Mouse (Mus musculus): ENCODE data around the gene Cdh16. TPM values are rescaled to one million over a fixed set of nuclear protein-coding genes. Genes with fewer than 3 reads are reported as not detected.

Cdh16 gene
- polyA plus RNA-seq, 2 experiments = 0.62 to 0.98 TPM

DNA sequence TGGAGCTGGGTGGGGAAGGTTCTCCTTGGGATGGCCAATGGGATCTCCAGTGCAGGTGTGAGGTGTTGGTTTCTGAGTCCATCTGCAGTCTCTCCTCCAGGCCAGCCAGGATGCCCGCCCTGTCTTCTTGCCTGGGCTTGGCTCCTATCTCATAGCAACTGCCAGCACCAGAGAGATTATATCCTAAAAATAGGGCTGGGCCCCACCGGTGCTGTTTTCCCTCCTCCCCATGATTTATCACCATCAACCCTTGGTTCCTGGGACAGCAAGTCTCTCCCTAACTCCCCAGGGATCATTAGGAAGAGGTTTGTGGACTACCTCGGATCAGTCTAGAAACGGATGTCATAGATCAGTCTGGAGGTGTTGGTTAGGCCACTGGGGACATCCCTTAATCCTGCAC lies 11.1 kb downstream of the Cdh16 start:
- Histone ChIP-seq H3K9me3 (ENCODE audit: control insufficient read depth, low read length) (no peaks in the 10 kb centered on the region), H3K27me3 (ENCODE audit: control insufficient read depth, insufficient read depth, low read length) (no peaks in the 10 kb centered on the region), H3K4me1 (ENCODE audit: control insufficient read depth, insufficient read depth, low read length) (no peaks in the 10 kb centered on the region), H3K27ac (replicated peaks; ENCODE audit: low read depth, low read length) (no peak overlapping the region), H3K36me3 (ENCODE audit: control insufficient read depth, insufficient read depth, low read length) (no peaks in the 10 kb centered on the region), H3K4me3 (replicated peaks; ENCODE audit: low read length) (no peak overlapping the region), H3K4me2 (replicated peaks; ENCODE audit: low read depth, low read length, severe bottlenecking) (no peak overlapping the region), H3K9ac (ENCODE audit: low read depth, low read length, severe bottlenecking) (no peak overlapping the region)
- no peak for DNase-seq (ENCODE audit: low spot score)
- WGBS = 64% methylated on average over 4 of the region's 4 CpGs
- no peak for ATAC-seq (ENCODE audit: low FRiP score, low read depth)
- no peak for TF ChIP-seq POLR2A (IDR thresholded peaks at IDR 0.05; ENCODE audit: borderline replicate concordance, extremely low read depth, insufficient read depth, insufficient read length)

GRCm38 (mm10) chr8:104611613-104612012 lies 12.6 kb downstream of the Cdh16 start:
- DNase-seq (ENCODE audit: low spot score) (no peak), ATAC-seq (ENCODE audit: low FRiP score, low read depth) (no peak)
- no peak overlapping the region for H3K4me3 ChIP-seq (replicated peaks; ENCODE audit: low read length)
- H3K9ac ChIP-seq (ENCODE audit: low read depth, low read length, severe bottlenecking) = no peak overlapping the region
- H3K4me1 ChIP-seq (ENCODE audit: control insufficient read depth, insufficient read depth, low read length) = peaks cover 2% of the 10 kb centered on the region
- WGBS = 61% methylated on average over 4 of the region's 4 CpGs
- no peaks in the 10 kb centered on the region for H3K9me3 ChIP-seq (ENCODE audit: control insufficient read depth, low read length)
- no peak overlapping the region for H3K4me2 ChIP-seq (replicated peaks; ENCODE audit: low read depth, low read length, severe bottlenecking)
- H3K27me3 ChIP-seq (ENCODE audit: control insufficient read depth, insufficient read depth, low read length) = no peaks in the 10 kb centered on the region
- H3K27ac ChIP-seq (replicated peaks; ENCODE audit: low read depth, low read length) = no peak overlapping the region
- H3K36me3 ChIP-seq (ENCODE audit: control insufficient read depth, insufficient read depth, low read length) = no peaks in the 10 kb centered on the region
- TF ChIP-seq POLR2A (IDR thresholded peaks at IDR 0.05; ENCODE audit: borderline replicate concordance, extremely low read depth, insufficient read depth, insufficient read length) = no peak

DNA sequence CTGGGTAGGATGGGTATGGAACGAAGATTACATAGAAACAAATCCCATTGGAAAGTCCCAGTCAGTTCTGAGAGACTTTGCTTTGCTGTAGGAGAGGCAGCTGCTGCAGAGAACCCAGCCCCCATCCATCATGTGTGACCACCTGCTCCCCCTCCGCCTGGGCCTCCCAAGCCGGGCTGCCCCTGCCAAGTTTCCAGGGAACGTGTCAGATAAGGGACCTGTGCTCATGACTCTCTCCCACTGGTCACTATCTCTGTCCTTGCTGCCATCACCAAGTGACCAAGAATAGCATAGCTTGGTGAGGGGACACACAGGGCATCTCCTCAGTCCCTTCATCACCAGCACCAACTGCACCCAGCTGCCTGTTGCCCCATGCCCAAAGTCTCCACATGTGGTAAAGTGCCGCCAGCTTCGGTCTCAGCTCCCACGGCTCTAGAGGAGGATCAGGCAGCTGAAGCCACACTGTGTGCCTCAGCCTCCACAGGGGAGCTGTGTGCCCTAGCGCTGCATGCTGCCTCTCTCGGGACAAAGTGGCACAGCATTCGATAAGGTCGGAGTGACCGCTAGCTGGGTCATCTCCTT lies 13.9 kb downstream of the Cdh16 start:
- Histone ChIP-seq H3K4me1 (ENCODE audit: control insufficient read depth, insufficient read depth, low read length) (peaks cover 11% of the 10 kb centered on the region), H3K4me3 (replicated peaks; ENCODE audit: low read length) (no peak overlapping the region), H3K9me3 (ENCODE audit: control insufficient read depth, low read length) (no peaks in the 10 kb centered on the region), H3K27me3 (ENCODE audit: control insufficient read depth, insufficient read depth, low read length) (no peaks in the 10 kb centered on the region), H3K27ac (replicated peaks; ENCODE audit: low read depth, low read length) (no peak overlapping the region), H3K4me2 (replicated peaks; ENCODE audit: low read depth, low read length, severe bottlenecking) (no peak overlapping the region), H3K36me3 (ENCODE audit: control insufficient read depth, insufficient read depth, low read length) (no peaks in the 10 kb centered on the region), H3K9ac (ENCODE audit: low read depth, low read length, severe bottlenecking) (no peak overlapping the region)
- ATAC-seq (ENCODE audit: low FRiP score, low read depth) (peak; percentile 31; the same call in 1 of the 2 replicates), DNase-seq (ENCODE audit: low spot score) (no peak)
- WGBS = 82% methylated on average over 9 of the region's 12 CpGs
- no peak for TF ChIP-seq POLR2A (IDR thresholded peaks at IDR 0.05; ENCODE audit: borderline replicate concordance, extremely low read depth, insufficient read depth, insufficient read length)

- no peak for TF ChIP-seq POLR2A (IDR thresholded peaks at IDR 0.05; ENCODE audit: borderline replicate concordance, extremely low read depth, insufficient read depth, insufficient read length)
- no peak for DNase-seq (ENCODE audit: low spot score)
- no peaks in the 10 kb centered on the region for H3K36me3 ChIP-seq (ENCODE audit: control insufficient read depth, insufficient read depth, low read length)
- H3K4me1 ChIP-seq (ENCODE audit: control insufficient read depth, insufficient read depth, low read length) = peaks cover 11% of the 10 kb centered on the region
- H3K4me3 ChIP-seq (replicated peaks; ENCODE audit: low read length) = no peak overlapping the region
- no peak for ATAC-seq (ENCODE audit: low FRiP score, low read depth)
- no peak overlapping the region for H3K4me2 ChIP-seq (replicated peaks; ENCODE audit: low read depth, low read length, severe bottlenecking)
- H3K27me3 ChIP-seq (ENCODE audit: control insufficient read depth, insufficient read depth, low read length) = no peaks in the 10 kb centered on the region
- WGBS = 85% methylated on average over 8 of the region's 8 CpGs
- no peaks in the 10 kb centered on the region for H3K9me3 ChIP-seq (ENCODE audit: control insufficient read depth, low read length)
- H3K9ac ChIP-seq (ENCODE audit: low read depth, low read length, severe bottlenecking) = no peak overlapping the region
- no peak overlapping the region for H3K27ac ChIP-seq (replicated peaks; ENCODE audit: low read depth, low read length)
These were observed 15.0 kb downstream of the Cdh16 start for GRCm38 (mm10) chr8:104609222-104609621.

DNA sequence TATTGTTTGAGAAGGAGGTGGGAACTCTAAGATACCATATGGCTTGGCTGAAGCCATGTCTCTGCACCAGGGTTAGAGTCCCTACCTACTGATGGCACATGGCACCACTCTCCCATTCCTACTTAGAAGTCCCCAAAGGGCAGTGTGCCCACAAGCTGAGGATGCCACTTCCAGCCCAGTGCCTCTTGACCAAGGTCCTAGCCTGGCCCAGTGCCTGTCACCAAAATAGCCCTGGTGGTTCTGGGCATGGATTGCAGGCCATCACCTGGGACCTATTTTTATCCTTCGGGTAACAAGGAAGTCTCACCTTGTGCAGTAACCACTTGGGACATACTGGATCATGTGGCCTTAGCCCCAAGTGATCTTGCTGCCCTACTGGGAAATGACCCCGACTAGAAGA lies 16.3 kb downstream of the Cdh16 start:
- Histone ChIP-seq H3K4me1 (ENCODE audit: control insufficient read depth, insufficient read depth, low read length) (peaks cover 11% of the 10 kb centered on the region), H3K9ac (ENCODE audit: low read depth, low read length, severe bottlenecking) (no peak overlapping the region), H3K27me3 (ENCODE audit: control insufficient read depth, insufficient read depth, low read length) (no peaks in the 10 kb centered on the region), H3K4me2 (replicated peaks; ENCODE audit: low read depth, low read length, severe bottlenecking) (no peak overlapping the region), H3K36me3 (ENCODE audit: control insufficient read depth, insufficient read depth, low read length) (no peaks in the 10 kb centered on the region), H3K4me3 (replicated peaks; ENCODE audit: low read length) (no peak overlapping the region), H3K27ac (replicated peaks; ENCODE audit: low read depth, low read length) (no peak overlapping the region), H3K9me3 (ENCODE audit: control insufficient read depth, low read length) (no peaks in the 10 kb centered on the region)
- 63% methylated on average over 2 of the region's 2 CpGs for WGBS
- DNase-seq (ENCODE audit: low spot score) (no peak), ATAC-seq (ENCODE audit: low FRiP score, low read depth) (no peak)
- no peak for TF ChIP-seq POLR2A (IDR thresholded peaks at IDR 0.05; ENCODE audit: borderline replicate concordance, extremely low read depth, insufficient read depth, insufficient read length)
